Mouse (Mus musculus): ENCODE measurements around the gene Prkcb. TPM values are rescaled to one million over a fixed set of nuclear protein-coding genes. Genes with fewer than 3 reads are reported as not detected.

Gene Prkcb
- polyA plus RNA-seq, 1 experiment from 2014 or later, result 14.3 TPM

DNA sequence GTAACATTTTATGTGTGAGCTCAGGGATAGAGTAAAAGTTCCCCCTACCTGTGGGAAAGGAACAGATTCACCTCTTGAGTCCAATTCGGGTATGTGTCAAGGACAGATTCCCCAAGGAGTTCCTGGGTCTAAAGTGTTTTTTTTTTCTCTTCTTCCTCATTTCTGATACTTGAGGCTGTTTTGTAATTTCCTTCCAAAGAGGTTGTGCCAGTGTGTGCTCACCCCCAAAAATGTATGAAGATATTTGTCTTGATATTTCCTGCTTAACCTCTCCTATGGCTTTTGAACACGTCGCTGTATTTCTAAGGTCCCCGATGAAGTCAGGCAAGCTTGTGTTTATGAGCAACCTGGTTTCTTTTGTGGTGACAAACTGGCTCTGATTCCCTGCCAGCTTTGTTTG is 30.0 kb upstream of the Prkcb start:
- no peaks in the 10 kb centered on the region for H3K36me3 ChIP-seq
- no peak overlapping the region for H3K4me3 ChIP-seq
- H3K9me3 ChIP-seq, result no peaks in the 10 kb centered on the region
- H3K27ac ChIP-seq, result no peak overlapping the region
- H3K4me1 ChIP-seq, result peaks cover 6% of the 10 kb centered on the region
- DNase-seq (ENCODE audit: low spot score), result no peak
- 78% methylated on average over 4 of the region's 4 CpGs for WGBS
- peaks cover 5% of the 10 kb centered on the region; the same call in 1 of the 2 replicates for H3K27me3 ChIP-seq (ENCODE audit: insufficient read depth, poor library complexity, severe bottlenecking)

DNA sequence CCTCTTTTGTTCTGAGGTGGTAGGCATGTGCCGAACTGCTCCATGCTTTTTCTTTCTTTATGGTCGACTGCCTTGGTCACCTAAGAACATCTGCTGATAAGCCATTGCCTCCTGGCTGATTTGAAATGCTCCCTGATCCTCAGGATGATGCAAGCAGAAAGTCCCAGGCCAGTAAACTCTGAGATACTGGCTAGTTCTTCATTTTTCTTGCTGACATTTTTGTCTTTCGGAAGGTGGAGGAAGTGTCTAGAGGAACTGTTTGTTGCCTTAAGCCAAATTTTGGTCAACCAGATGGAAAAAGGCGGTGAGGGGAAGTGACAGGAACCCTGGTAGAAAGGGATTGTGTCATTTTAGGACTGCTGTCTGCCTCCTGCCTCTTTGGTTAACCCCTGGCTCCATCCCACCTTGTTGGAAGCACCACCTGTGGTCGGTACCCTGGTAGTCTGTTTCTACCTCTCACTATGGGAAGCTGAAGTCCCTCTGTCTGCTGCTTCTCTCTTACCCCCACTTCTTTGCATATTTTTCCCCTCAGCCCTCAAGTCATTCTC is 28.4 kb upstream of the Prkcb start:
- Histone ChIP-seq H3K27me3 (ENCODE audit: insufficient read depth, poor library complexity, severe bottlenecking) (peaks cover 5% of the 10 kb centered on the region; the same call in 1 of the 2 replicates), H3K27ac (no peak overlapping the region), H3K36me3 (no peaks in the 10 kb centered on the region), H3K4me1 (peaks cover 6% of the 10 kb centered on the region), H3K9me3 (no peaks in the 10 kb centered on the region), H3K4me3 (no peak overlapping the region)
- WGBS, result 76% methylated on average over 5 of the region's 5 CpGs
- DNase-seq (ENCODE audit: low spot score), result no peak

DNA sequence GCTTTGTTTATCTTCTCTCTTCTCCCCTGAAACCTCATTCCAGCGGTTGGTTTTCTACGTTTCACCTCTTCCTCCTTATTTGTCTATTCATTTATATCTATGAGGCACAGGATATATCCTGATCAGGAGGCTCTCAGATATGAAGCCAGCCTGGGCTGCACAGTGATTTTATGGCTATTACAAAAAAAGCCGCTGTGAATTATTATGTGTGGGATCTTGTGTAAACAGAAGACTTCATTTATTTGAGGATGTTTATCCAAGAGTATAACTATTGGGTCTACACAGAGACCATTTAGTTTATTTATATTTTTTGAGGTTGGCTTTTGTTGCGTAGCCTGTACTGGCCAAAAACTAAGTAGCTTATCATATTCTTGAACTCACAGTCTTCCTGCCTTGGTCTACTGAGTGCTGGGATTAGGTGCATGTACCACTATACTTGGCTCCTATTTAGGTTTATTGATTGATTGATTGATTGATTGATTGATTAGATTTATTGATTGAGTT is 19.5 kb upstream of the Prkcb start:
- H3K27ac ChIP-seq, result no peak overlapping the region
- H3K27me3 ChIP-seq (ENCODE audit: insufficient read depth, poor library complexity, severe bottlenecking), result no peaks in the 10 kb centered on the region
- no peaks in the 10 kb centered on the region for H3K4me1 ChIP-seq
- 72% methylated on average over 4 of the region's 4 CpGs for WGBS
- DNase-seq (ENCODE audit: low spot score), result no peak
- no peak overlapping the region for H3K4me3 ChIP-seq
- H3K9me3 ChIP-seq, result no peaks in the 10 kb centered on the region
- H3K36me3 ChIP-seq, result no peaks in the 10 kb centered on the region

DNA sequence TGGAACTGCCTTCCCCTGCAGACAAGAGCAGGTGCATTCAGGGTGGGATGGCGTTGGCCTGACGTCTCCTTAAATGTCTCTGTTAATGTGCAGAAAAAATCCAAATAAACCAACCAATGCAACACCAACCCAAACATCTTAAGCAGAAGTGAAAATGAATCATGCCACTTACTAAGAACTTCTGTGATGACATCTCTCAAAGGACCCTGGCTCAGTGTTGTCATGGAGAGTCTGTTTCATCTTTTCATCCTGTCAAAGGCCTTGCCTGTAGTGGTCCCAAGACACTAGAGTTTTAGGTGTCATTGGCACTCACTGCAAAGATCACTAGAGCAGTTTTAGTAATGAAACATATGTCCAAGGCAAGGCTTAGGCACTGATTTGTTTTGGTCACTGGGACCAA is 16.2 kb upstream of the Prkcb start:
- no peaks in the 10 kb centered on the region for H3K9me3 ChIP-seq
- no peak overlapping the region for H3K4me3 ChIP-seq
- H3K27ac ChIP-seq, result no peak overlapping the region
- no peaks in the 10 kb centered on the region for H3K27me3 ChIP-seq (ENCODE audit: insufficient read depth, poor library complexity, severe bottlenecking)
- H3K4me1 ChIP-seq, result no peaks in the 10 kb centered on the region
- no peaks in the 10 kb centered on the region for H3K36me3 ChIP-seq
- 77% methylated on average over 2 of the region's 2 CpGs for WGBS
- no peak for DNase-seq (ENCODE audit: low spot score)

DNA sequence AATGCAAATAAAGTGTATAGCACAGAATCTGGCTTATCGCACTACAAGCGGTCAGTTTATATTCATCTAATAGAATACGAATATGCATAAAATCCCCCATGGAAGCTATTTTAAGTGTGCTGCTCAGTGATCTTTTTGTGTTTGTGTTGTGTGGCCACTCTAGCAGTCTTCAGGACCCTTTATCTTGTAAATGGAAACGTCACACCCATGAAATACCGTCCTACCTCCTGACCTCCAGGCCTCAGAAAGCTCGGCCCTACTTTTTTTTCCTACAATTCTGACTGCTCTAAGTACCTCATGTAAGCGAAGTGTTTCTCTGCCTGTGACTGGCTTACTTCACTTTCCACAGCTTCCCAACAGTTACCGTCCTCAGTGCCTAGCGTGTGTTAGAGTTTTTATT is 9.0 kb upstream of the Prkcb start:
- 74% methylated on average over 9 of the region's 9 CpGs for WGBS
- no peak for DNase-seq (ENCODE audit: low spot score)

DNA sequence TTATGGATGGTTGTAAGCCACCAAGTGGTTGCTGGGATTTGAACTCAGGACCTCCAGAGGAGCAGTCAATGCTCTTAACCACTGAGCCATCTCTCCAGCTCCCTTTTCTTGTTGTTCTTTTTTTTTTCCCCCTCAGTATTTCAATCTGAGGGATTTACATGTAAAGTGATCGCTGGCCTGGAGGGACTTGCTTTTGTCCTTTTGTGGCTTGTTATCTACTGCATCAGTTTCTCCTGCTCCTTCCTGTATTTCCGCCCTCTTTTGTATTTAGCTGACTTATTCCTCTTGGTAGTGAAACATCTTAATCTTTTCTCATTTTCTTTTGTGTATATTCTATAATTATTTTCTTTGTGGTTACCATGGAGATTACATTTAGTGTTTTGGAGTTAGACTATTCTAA is 8.2 kb upstream of the Prkcb start:
- peaks cover 2% of the 10 kb centered on the region; the same call in 1 of the 2 replicates for H3K9me3 ChIP-seq
- H3K27ac ChIP-seq, result no peak overlapping the region
- DNase-seq (ENCODE audit: low spot score), result no peak
- H3K4me3 ChIP-seq, result no peak overlapping the region
- 70% methylated on average over 2 of the region's 2 CpGs for WGBS
- H3K36me3 ChIP-seq, result no peaks in the 10 kb centered on the region
- no peaks in the 10 kb centered on the region for H3K27me3 ChIP-seq (ENCODE audit: insufficient read depth, poor library complexity, severe bottlenecking)
- no peaks in the 10 kb centered on the region for H3K4me1 ChIP-seq

More for the DNA sequence above, 9.0 kb upstream of the Prkcb start:
- no peaks in the 10 kb centered on the region for H3K36me3 ChIP-seq
- no peaks in the 10 kb centered on the region for H3K4me1 ChIP-seq
- no peak overlapping the region for H3K27ac ChIP-seq
- no peak overlapping the region for H3K4me3 ChIP-seq
- peaks cover 2% of the 10 kb centered on the region; the same call in 1 of the 2 replicates for H3K9me3 ChIP-seq
- H3K27me3 ChIP-seq (ENCODE audit: insufficient read depth, poor library complexity, severe bottlenecking), result no peaks in the 10 kb centered on the region

DNA sequence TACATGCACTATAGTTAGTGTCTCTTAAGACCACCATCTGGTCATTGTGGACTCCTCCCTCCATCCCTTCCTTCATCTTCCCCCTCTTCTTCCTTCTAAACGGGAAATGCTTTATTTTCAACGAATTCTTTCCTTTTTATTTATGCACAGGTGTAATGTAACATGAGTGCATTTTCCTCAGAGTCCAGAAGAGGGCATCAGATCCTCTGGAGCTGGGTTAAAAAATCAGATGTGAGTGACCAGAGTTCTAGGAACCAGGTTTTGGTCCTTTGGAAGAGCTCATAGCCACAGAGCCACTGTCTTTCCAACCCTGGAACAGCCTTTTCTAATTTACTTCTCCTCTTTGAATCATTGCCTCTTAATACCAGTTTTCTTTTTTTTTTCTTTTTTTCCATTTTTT is 6.0 kb upstream of the Prkcb start:
- 75% methylated on average over 2 of the region's 2 CpGs for WGBS
- no peak overlapping the region for H3K4me3 ChIP-seq
- H3K36me3 ChIP-seq, result no peaks in the 10 kb centered on the region
- no peak overlapping the region for H3K27ac ChIP-seq
- H3K9me3 ChIP-seq, result peaks cover 2% of the 10 kb centered on the region; the same call in 1 of the 2 replicates
- no peaks in the 10 kb centered on the region; the same call in 1 of the 2 replicates for H3K4me1 ChIP-seq
- no peak for DNase-seq (ENCODE audit: low spot score)
- H3K27me3 ChIP-seq (ENCODE audit: insufficient read depth, poor library complexity, severe bottlenecking), result peaks cover 5% of the 10 kb centered on the region; the same call in 1 of the 2 replicates

DNA sequence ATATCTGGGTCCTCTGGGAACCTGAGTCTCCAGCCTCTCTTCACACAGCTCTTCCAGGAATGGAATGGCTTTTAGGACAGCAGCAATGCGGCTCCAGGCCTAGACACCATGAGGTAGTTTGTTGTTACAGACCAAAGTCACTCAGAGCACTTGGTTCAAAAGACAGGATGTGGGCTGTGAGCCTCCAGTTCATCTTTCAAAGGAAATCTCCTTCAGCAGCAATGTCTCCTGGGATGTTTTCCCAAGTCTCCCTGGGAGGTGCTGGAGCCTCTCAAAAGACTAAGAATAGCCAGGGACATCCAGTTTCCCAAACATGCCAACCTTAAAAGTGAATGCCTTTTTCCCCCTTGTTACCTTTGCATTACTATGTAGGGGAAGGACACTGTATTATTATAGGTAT is 1.3 kb upstream of the Prkcb start:
- DNase-seq (ENCODE audit: low spot score), result no peak
- H3K27ac ChIP-seq, result no peak overlapping the region
- H3K4me1 ChIP-seq, result peaks cover 13% of the 10 kb centered on the region
- no peak overlapping the region for H3K4me3 ChIP-seq
- no peaks in the 10 kb centered on the region for H3K36me3 ChIP-seq
- WGBS, result 37% methylated on average over 1 of the region's 1 CpGs
- H3K27me3 ChIP-seq (ENCODE audit: insufficient read depth, poor library complexity, severe bottlenecking), result peaks cover 47% of the 10 kb centered on the region
- peaks cover 2% of the 10 kb centered on the region; the same call in 1 of the 2 replicates for H3K9me3 ChIP-seq

DNA sequence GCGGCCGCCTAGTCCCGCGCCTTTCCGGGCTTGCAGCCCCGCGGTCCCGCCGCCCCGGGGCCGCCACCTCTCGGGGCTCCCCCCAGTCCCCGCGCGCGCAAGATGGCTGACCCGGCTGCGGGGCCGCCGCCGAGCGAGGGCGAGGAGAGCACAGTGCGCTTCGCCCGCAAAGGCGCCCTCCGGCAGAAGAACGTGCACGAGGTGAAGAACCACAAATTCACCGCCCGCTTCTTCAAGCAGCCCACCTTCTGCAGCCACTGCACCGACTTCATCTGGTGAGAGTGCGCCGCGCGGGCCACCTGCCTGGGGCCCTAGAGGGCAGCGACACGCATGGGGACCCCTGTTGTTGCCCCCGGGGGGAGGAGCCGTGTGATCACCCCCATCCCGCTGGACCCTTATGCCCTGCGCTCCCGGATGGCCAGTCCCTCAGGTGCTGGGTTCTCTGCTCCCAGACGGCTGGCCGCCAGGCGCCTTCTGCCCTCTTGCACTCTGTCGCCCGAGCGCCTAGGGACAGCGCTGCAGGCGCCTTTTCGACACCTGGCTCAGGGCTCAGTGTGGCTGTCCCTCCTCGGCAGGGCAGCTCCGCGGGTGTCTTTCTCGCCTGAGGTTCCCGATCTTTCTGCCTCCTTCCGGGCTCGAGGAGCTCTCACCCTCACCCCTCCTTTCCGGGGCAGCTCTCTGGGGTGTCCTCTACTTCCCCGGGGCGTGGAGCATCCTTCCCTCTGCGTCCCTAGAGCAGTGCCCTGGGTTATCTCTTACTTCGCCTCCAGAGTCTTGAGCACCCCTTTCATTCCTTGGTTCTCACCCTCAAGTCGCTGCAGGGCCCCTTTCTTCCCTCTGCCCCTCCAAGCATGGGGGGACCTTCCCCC is 926 bp downstream of the Prkcb start:
- no peaks in the 10 kb centered on the region for H3K9me3 ChIP-seq
- no peaks in the 10 kb centered on the region for H3K36me3 ChIP-seq
- H3K27ac ChIP-seq, result peak overlapping the region; percentile 63
- H3K27me3 ChIP-seq (ENCODE audit: insufficient read depth, poor library complexity, severe bottlenecking), result peaks cover 50% of the 10 kb centered on the region
- WGBS, result under 1% methylated on average over 66 of the region's 66 CpGs
- no peak for DNase-seq (ENCODE audit: low spot score)
- H3K4me1 ChIP-seq, result peaks cover 13% of the 10 kb centered on the region
- H3K4me3 ChIP-seq, result peak overlapping the region; percentile 72

DNA sequence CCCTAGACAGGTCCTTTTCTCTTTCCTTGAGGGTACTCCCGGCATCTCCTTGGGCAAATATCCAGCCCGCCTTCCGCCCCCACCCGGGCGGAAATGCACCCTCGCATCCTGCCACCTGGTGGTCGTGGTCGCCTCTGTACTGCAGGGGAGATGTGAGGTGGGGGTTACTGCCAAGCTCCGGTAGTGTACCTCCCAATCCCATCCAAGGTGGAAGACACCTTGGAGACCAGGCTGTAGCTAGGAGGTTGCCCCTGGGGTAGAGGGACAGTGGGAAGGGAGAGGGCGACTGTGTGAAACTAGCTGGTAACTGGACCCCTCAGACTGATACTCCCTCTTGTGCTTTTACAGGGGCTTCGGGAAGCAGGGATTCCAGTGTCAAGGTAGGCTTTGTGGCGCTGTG is 1.6 kb downstream of the Prkcb start:
- no peaks in the 10 kb centered on the region for H3K36me3 ChIP-seq
- H3K4me3 ChIP-seq, result peak overlapping the region; percentile 72
- peaks cover 13% of the 10 kb centered on the region for H3K4me1 ChIP-seq
- WGBS, result 7% methylated on average over 12 of the region's 12 CpGs
- no peaks in the 10 kb centered on the region for H3K9me3 ChIP-seq
- DNase-seq (ENCODE audit: low spot score), result no peak
- peaks cover 50% of the 10 kb centered on the region for H3K27me3 ChIP-seq (ENCODE audit: insufficient read depth, poor library complexity, severe bottlenecking)
- H3K27ac ChIP-seq, result no peak overlapping the region

DNA sequence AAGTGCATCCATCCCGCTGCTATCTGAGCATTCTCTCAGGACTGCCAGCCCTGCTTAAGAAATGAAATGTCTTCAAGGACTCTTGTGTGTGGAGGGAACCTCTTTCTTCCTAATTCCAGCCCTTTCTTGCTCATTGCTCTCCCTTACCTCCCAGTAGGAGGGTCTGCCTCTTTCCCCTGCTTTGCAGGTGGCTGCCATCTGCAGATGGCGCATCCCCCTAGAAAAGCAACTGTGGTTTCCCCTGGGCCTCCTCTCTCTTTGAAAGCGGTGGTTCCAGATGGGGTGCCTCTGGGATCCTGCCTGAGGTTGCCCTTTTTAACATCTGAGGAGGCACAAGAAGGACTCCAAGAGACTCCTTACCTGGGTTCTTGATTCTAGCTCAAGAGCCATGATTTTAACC is 2.2 kb downstream of the Prkcb start:
- Histone ChIP-seq H3K4me1 (peaks cover 13% of the 10 kb centered on the region), H3K4me3 (no peak overlapping the region), H3K36me3 (no peaks in the 10 kb centered on the region), H3K27me3 (ENCODE audit: insufficient read depth, poor library complexity, severe bottlenecking) (peaks cover 50% of the 10 kb centered on the region), H3K27ac (no peak overlapping the region), H3K9me3 (no peaks in the 10 kb centered on the region)
- 64% methylated on average over 3 of the region's 3 CpGs for WGBS
- no peak for DNase-seq (ENCODE audit: low spot score)

DNA sequence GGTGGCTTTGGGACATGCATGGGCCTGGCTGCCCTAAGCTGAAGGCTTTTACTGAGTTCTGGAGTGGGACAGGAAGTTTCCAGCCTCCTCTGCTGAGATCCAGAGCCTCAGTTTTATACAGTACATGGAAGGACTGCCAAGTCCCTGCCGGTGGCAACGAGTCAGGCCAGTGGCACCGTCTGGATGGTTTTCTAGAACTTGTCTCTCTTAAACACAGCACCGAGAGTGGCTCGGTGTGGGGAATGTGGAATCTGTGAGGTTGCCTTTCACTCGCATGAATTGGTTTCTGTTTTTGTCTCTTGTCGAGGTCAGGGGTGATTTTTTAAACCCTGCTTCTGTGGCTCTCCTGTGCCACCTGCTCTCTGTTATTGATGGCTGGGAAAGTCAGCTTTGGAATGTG is 3.6 kb downstream of the Prkcb start:
- H3K4me3 ChIP-seq, result no peak overlapping the region
- no peaks in the 10 kb centered on the region for H3K9me3 ChIP-seq
- DNase-seq (ENCODE audit: low spot score), result no peak
- H3K36me3 ChIP-seq, result no peaks in the 10 kb centered on the region
- no peak overlapping the region for H3K27ac ChIP-seq
- WGBS, result 72% methylated on average over 7 of the region's 7 CpGs
- H3K27me3 ChIP-seq (ENCODE audit: insufficient read depth, poor library complexity, severe bottlenecking), result peaks cover 49% of the 10 kb centered on the region
- peaks cover 13% of the 10 kb centered on the region for H3K4me1 ChIP-seq

DNA sequence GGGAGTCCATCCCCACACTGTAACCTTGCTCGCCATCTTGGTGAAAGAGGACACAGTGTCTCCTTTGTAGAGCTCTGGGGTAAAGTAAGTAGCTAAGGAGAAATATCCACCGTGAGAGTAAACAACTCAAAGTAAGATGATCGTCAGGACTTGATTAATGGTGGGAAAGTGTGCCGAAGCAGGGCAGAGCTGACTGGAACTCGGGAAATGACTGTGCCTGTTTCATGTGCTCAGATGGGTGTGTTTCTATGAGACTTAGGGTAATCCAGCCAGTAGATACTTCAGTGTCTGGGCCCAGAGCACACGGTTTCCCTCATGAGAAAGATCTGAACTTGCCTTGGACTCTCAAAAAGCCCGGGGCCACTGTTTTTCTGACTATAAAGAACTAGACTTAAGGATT is 5.6 kb downstream of the Prkcb start:
- Histone ChIP-seq H3K9me3 (no peaks in the 10 kb centered on the region), H3K36me3 (no peaks in the 10 kb centered on the region), H3K27ac (no peak overlapping the region), H3K27me3 (ENCODE audit: insufficient read depth, poor library complexity, severe bottlenecking) (peaks cover 29% of the 10 kb centered on the region), H3K4me3 (no peak overlapping the region), H3K4me1 (peaks cover 13% of the 10 kb centered on the region)
- WGBS, result 84% methylated on average over 7 of the region's 7 CpGs
- no peak for DNase-seq (ENCODE audit: low spot score)

All from heart, embryonic 10.5 days (tissue).